Mouse (Mus musculus) heart, postnatal 0 days (tissue): ENCODE results near the gene 1110004F10Rik.

Source experiments
- CTCF ChIP-seq: IDR thresholded peaks from 2 replicates; pipeline ENCODE4 v1.5.1; 2016; ENCODE audit warnings: antibody characterized with exemption, control low read depth, low read depth
- EP300 ChIP-seq: IDR thresholded peaks from 2 replicates; pipeline ENCODE4 v1.6.1; 2016; ENCODE audit warnings: antibody characterized with exemption, low read depth

- no peak for TF ChIP-seq CTCF
- no peak for TF ChIP-seq EP300
Observed at GRCm38 (mm10) chr7:116129374-116129773, 90.2 kb downstream of the 1110004F10Rik start.
